Mouse (Mus musculus) kidney, adult 2 months (tissue): ENCODE data around the gene Kbtbd4. TPM values are rescaled to one million over a fixed set of nuclear protein-coding genes. Genes with fewer than 3 reads are reported as not detected.

Experiments
- DNase-seq: peaks from one replicate; pipeline ENCODE4 v3.0.0; 2021
- H3K27ac ChIP-seq: fragments of 200-500 bp; 2 replicates; pipeline ENCODE4 v1.5.1; 2012; ENCODE audit warnings: low read depth, low read length, control low read depth, inconsistent platforms; ENCODE audit not compliant: insufficient read depth
- H3K27me3 ChIP-seq: fragments of 200-500 bp; replicated peaks from 2 replicates; pipeline ENCODE4 v1.6.1; 2012; ENCODE audit warnings: mild to moderate bottlenecking, moderate library complexity, low read length, inconsistent platforms; ENCODE audit not compliant: control insufficient read depth, insufficient read depth
- H3K36me3 ChIP-seq: fragments of 200-500 bp; 2 replicates; pipeline ENCODE4 v1.6.1; 2012; ENCODE audit warnings: mild to moderate bottlenecking, moderate library complexity, low read length, inconsistent platforms; ENCODE audit not compliant: control insufficient read depth, insufficient read depth
- H3K4me1 ChIP-seq: fragments of 200-500 bp; 2 replicates; pipeline ENCODE4 v1.6.1; 2011; ENCODE audit warnings: low read length; ENCODE audit not compliant: control insufficient read depth, insufficient read depth
- H3K4me3 ChIP-seq: fragments of 200-500 bp; 2 replicates; pipeline ENCODE4 v1.5.1; 2011; ENCODE audit warnings: mild to moderate bottlenecking, low read depth, low read length, control low read depth; ENCODE audit not compliant: insufficient read depth
- CTCF ChIP-seq: fragments of 200-500 bp; conservative IDR thresholded peaks from 2 replicates; pipeline ENCODE4 v1.5.1; 2011; ENCODE audit warnings: low read depth, mild to moderate bottlenecking, control low read depth, low read length, moderate library complexity, mixed read lengths; ENCODE audit not compliant: insufficient read depth, insufficient read length
- POLR2A ChIP-seq: fragments of 200-500 bp; IDR thresholded peaks from one replicate; pipeline ENCODE4 v1.6.1; 2011; ENCODE audit warnings: low read depth, low read length, control low read depth
- WGBS: fragments of 180-500 bp; shearing (Covaris S2); methylation state at CpG from one replicate; pipeline ENCODE4 v1.1.7; 2018; 5-methylcytosine and 5-hydroxymethylcytosine counted together
- polyA plus RNA-seq: library from polyadenylated mRNA; depleted of rRNA; stranded (reverse); fragments of >200 nt; gene quantifications from 2 replicates; pipeline ENCODE4 v1.2.3, GENCODE M21; 2012

Kbtbd4 gene
- polyA plus RNA-seq, 1 experiment = 19.0 TPM

DNA sequence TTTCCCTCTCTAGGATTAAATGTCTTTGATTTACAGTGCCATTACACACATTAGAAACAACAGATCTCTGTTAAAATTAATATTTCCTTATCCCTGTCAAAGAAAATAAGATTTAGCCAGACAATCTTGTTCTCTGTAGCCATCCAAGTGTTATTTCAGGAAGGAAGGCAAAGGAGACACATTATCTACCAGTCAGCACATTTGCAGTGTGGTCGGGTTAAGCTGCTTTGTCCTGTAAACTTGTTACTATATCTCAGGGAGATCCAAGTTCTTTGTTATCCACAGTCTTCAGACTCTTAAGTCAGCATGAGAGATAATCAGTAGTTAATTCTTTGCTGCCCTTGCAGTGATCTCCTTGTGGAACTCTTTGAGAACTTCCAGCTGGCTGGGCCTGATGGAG lies 6.3 kb downstream of the Kbtbd4 start:
- TF ChIP-seq CTCF (no peak), POLR2A (no peak)
- Histone ChIP-seq H3K27me3 (no peaks in the 10 kb centered on the region), H3K4me3 (no peak overlapping the region), H3K27ac (no peak overlapping the region), H3K36me3 (peaks cover 4% of the 10 kb centered on the region), H3K4me1 (peaks cover 8% of the 10 kb centered on the region)
- 58% methylated on average over 1 of the region's 1 CpGs for WGBS
- DNase-seq = no peak

DNA sequence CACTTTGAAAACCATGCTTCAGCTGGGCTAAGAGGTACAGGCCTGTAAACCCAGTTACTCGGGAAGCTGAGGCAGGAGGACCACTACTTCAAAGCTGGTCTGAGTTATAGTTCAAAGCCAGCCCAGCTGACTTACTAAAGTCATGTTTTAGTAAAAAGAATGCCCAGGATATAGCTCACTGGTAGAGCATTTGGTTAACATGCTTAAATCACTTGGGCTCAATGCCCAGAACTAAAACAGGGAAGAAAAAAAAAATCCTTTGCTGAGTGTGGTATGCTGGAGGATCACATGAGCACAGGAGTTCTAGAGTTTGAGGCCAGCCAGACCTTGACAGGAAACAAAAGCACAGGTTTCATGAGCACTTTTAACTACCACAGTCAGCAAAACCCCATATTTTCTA lies 7.1 kb downstream of the Kbtbd4 start:
- no peak overlapping the region for H3K27ac ChIP-seq
- no peaks in the 10 kb centered on the region for H3K27me3 ChIP-seq
- H3K36me3 ChIP-seq = peaks cover 4% of the 10 kb centered on the region
- 81% methylated on average over 1 of the region's 1 CpGs for WGBS
- no peak for TF ChIP-seq POLR2A
- no peak for TF ChIP-seq CTCF
- peak; percentile 41 for DNase-seq
- no peak overlapping the region for H3K4me3 ChIP-seq
- peaks cover 13% of the 10 kb centered on the region for H3K4me1 ChIP-seq

DNA sequence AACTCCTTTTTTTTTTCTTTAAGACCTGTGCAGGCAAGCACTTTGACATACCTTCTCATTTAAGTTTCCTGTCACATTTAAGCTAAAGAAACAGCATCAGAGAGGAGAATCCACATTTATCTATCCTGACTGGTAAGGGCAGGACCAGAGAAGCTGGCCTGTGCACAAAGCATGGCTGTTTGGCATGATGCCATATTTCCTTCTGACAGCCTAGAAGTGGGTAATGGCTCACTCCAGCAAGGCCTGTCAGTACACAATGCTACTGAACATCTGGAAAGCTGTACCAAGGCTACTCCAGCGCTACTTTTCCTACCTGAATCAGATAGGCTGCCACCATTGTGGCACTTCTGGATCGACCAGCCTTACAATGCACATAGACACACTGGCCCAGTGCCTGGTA lies 9.1 kb downstream of the Kbtbd4 start:
- peaks cover 2% of the 10 kb centered on the region for H3K36me3 ChIP-seq
- TF ChIP-seq CTCF (no peak), POLR2A (no peak)
- WGBS = 78% methylated on average over 2 of the region's 2 CpGs
- H3K4me3 ChIP-seq = no peak overlapping the region
- no peaks in the 10 kb centered on the region for H3K27me3 ChIP-seq
- peaks cover 20% of the 10 kb centered on the region for H3K4me1 ChIP-seq
- peak; percentile 79 for DNase-seq
- no peak overlapping the region for H3K27ac ChIP-seq

DNA sequence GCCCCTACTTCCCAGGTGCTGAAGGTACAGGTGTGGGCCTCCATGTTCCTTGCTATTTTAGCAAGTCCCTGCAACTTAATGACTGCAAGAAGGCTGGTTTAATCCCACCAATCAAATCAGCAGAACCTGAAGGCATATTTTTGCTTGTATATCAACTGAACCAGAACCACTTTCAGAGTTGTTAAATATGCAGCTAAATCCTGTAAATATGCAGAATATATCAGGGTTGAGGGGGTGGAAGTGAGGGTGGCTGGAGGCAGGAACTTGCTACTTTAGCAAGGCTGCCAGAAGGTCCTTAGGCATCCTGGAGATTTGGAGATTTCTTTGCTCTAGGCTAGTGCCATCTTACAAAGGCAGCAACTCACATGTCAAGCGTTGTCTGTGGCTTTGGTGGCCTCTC lies 11.0 kb downstream of the Kbtbd4 start:
- Histone ChIP-seq H3K27ac (no peak overlapping the region), H3K36me3 (peaks cover 2% of the 10 kb centered on the region), H3K4me3 (no peak overlapping the region), H3K4me1 (peaks cover 20% of the 10 kb centered on the region), H3K27me3 (no peaks in the 10 kb centered on the region)
- DNase-seq = no peak
- WGBS = 76% methylated on average over 1 of the region's 1 CpGs
- no peak for TF ChIP-seq CTCF
- TF ChIP-seq POLR2A = no peak

DNA sequence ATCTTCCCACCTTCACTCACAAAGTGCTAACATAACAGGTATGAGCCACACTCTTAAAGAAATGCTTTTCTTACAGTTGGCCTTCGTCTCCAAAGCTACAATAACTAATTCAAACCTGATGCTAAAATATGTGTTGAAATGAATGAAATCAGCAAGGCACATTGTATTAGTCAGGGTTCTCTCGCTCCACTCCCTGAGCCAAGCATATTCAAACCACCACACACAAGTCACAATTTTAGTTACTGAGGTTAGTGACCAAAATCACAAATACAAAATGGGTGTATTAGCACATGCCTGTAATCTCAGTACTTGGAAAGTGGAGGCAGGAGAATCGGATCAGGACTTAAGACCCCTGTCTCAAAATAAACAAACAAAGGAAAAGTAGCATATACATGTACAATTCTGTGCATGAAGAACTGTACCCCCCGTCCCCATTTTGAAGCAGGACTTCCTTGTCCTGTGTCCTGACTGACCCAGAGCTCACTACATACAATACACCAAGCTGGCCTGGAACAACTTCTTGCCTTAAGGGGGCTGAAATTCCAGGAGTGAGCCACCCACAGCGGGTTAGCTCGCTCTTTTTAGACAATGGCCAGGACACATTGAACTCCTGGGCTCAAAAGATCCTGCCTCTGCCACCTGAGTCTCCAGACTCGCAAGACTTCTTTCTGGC lies 12.2 kb downstream of the Kbtbd4 start:
- DNase-seq = no peak
- Histone ChIP-seq H3K4me1 (peaks cover 20% of the 10 kb centered on the region), H3K4me3 (peak overlapping the region; percentile 93), H3K36me3 (no peaks in the 10 kb centered on the region; the same call in 1 of the 2 replicates), H3K27me3 (no peaks in the 10 kb centered on the region), H3K27ac (peak overlapping the region; percentile 96)
- WGBS = 11% methylated on average over 7 of the region's 7 CpGs
- TF ChIP-seq CTCF = no peak
- no peak for TF ChIP-seq POLR2A

DNA sequence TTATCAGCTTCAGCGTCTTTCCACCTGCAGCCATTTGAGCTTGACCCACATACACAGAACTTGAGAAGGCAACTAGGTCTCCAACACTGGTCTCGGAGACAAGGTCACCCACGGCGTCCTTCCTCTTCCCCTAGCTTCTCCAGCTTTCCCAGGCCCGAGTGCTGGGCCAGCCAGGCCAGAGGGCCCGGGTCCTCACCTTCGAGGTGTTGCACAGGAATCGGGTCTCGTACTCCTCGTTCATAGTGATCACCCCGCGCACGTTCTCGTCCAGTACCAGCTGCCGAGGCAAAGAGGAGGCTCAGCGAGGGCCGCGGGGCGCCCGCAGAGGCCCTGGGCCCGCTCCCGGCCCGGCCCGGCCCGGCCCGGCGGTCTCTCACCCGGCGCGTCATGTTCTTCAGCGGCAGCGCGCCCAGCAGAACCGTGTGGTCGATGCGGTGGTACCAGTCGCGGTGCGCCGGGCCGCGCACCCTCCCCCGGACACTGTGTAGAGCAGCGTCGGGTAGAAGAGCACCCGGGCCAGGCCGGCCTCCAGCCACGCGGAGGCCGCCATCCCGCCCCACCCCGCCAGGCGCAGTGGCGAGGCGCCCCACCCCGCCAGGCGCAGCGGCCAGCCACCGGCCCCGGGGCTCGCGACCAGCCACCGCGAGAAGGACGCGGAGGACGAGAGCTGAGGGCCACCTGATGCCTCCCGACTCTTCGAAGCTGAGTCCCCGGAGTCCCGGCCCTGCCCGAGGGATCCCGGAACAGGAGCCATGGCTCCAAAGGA lies 12.9 kb downstream of the Kbtbd4 start:
- no peaks in the 10 kb centered on the region; the same call in 1 of the 2 replicates for H3K36me3 ChIP-seq
- peak overlapping the region; percentile 93 for H3K4me3 ChIP-seq
- peak overlapping the region; percentile 96 for H3K27ac ChIP-seq
- peak; percentile 77 for DNase-seq
- under 1% methylated on average over 73 of the region's 73 CpGs for WGBS
- TF ChIP-seq CTCF (no peak), POLR2A (no peak)
- peaks cover 20% of the 10 kb centered on the region for H3K4me1 ChIP-seq
- H3K27me3 ChIP-seq = no peaks in the 10 kb centered on the region

DNA sequence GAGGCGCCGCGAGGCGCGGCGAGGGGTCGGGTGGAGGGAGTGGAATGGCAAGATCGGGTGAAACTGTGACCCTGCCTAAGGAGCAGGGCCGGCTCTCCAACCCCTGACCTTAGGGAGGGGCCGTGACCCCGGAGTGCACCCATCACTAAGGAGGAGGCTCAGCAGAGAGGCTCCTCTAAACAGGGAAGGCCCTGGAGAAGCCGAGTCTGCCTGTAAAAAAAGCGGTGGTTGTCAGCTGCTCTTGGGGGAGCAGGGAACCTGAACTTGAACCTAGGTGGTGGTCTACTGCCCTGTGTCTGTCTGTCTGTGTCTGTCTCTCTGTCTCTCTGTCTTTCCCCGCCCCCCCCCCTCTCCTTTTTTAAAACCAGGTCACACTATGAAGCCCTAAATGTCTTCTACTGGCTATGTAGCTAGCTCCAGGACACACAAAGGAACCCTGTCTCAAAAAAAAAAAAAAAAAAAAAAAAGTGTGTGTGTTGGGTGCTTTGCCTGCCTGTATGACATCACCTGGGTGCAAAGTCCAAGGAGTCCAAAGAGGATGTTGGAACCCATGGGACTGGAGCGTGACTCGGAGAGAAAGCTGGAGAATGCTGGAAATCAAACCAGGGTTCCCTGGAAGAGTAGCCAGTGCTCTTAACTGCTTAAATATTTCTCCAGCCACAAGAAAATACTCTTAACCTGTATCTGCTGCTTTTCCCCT lies 13.6 kb downstream of the Kbtbd4 start:
- 5% methylated on average over 16 of the region's 16 CpGs for WGBS
- Histone ChIP-seq H3K27me3 (no peaks in the 10 kb centered on the region), H3K4me1 (peaks cover 20% of the 10 kb centered on the region), H3K36me3 (no peaks in the 10 kb centered on the region), H3K27ac (peak overlapping the region; percentile 96), H3K4me3 (peak overlapping the region; percentile 93)
- no peak for TF ChIP-seq CTCF
- no peak for TF ChIP-seq POLR2A
- peak; percentile 93 for DNase-seq
